Mouse (Mus musculus) cortical plate, adult 2 months (tissue): ENCODE measurements around the gene Enox1. TPM values are rescaled to one million over a fixed set of nuclear protein-coding genes. Genes with fewer than 3 reads are reported as not detected.
A peak's percentile ranks its signal among the peaks of the same experiment; 100 is the strongest.

Source experiments
- H3K27ac ChIP-seq: fragments of 200-500 bp; 2 replicates; pipeline ENCODE4 v1.5.1; 2012; ENCODE audit warnings: low read length, control low read depth, inconsistent platforms; ENCODE audit not compliant: insufficient read depth
- H3K4me1 ChIP-seq: fragments of 200-500 bp; 2 replicates; pipeline ENCODE4 v1.6.1; 2011; ENCODE audit warnings: low read length; ENCODE audit not compliant: control insufficient read depth, insufficient read depth
- H3K4me3 ChIP-seq: fragments of 200-500 bp; 2 replicates; pipeline ENCODE4 v1.5.1; 2011; ENCODE audit warnings: mild to moderate bottlenecking, low read length, control low read depth; ENCODE audit not compliant: insufficient read depth
- CTCF ChIP-seq: fragments of 200-500 bp; IDR thresholded peaks from 2 replicates; pipeline ENCODE4 v1.5.1; 2011; ENCODE audit warnings: mild to moderate bottlenecking, control low read depth, low read length; ENCODE audit not compliant: insufficient read depth; ENCODE audit errors: extremely low read depth
- POLR2A ChIP-seq: fragments of 200-500 bp; IDR thresholded peaks from 2 replicates; pipeline ENCODE4 v1.6.1; 2011; ENCODE audit warnings: mild to moderate bottlenecking, low read length, control low read depth; ENCODE audit not compliant: insufficient read depth; ENCODE audit errors: extremely low read depth
- polyA plus RNA-seq: library from polyadenylated mRNA; depleted of rRNA; stranded (reverse); fragments of >200 nt; gene quantifications from 2 replicates; pipeline ENCODE4 v1.2.3, GENCODE M21; 2012

The Enox1 gene
- polyA plus RNA-seq, 1 experiment = 17.2 TPM

DNA sequence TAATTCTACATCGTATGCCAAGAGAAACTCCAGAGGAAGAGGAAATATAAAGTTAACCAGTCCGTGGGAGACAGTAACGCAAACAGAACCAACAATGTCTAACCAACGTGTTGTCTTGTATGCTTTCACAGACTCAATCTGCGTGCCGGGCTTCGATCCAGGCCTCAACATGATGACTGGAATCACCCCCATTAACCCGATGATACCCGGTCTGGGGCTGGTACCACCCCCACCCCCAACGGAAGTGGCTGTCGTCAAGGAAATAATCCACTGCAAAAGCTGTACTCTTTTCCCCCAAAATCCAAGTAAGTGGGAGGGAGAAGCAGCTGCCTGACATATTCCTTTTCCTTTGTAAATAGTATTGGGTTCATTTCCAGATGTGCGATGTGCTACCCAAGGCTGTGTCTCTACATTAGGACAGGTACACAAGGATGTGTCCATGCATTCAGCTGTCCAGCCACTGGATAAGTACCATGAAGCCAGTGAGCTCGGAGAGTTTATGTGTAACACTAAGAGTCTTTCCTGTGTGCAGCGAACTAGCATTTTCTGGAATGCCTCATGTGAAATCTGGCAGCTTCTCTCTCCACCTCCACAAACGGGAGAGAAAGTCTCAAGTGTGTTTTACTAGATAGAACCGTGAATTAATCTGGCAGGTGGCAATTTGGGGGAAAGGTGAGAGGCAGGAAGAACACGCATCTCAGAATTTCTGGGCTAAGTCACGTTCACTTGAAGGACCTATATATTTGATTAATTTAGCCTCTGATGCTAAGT, 421.1 kb downstream of the Enox1 start:
- H3K4me3 ChIP-seq = no peak overlapping the region
- H3K4me1 ChIP-seq = peaks cover 7% of the 10 kb centered on the region
- TF ChIP-seq CTCF = no peak
- no peak for TF ChIP-seq POLR2A
- no peak overlapping the region for H3K27ac ChIP-seq

- H3K4me3 ChIP-seq = no peak overlapping the region
- TF ChIP-seq CTCF (no peak), POLR2A (no peak)
- H3K4me1 ChIP-seq = peaks cover 7% of the 10 kb centered on the region
- no peak overlapping the region for H3K27ac ChIP-seq
Measured at GRCm38 (mm10) chr14:77578355-77578754, 421.8 kb downstream of the Enox1 start.

GRCm38 (mm10) chr14:77580106-77580936, 423.8 kb downstream of the Enox1 start:
- no peak overlapping the region for H3K4me3 ChIP-seq
- TF ChIP-seq POLR2A (no peak), CTCF (no peak)
- H3K4me1 ChIP-seq = peaks cover 9% of the 10 kb centered on the region
- H3K27ac ChIP-seq = peak overlapping the region; percentile 67

DNA sequence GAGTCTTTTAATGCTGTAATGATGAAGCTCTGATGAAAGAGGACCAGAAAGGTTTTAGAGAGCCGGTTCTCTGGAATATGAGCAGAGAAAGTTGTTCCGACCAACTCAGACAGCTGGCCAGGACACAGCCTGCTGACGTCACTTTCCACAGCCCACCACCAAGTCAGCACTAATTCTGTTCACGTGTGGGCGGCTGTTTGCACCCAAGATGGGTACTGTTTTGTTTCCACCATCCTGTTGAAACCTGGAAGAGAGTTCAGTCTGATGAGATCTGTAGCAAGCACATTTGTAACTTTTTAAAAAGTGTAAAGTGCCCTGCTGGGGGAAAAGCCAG, 424.3 kb downstream of the Enox1 start:
- Histone ChIP-seq H3K4me1 (peaks cover 9% of the 10 kb centered on the region), H3K27ac (peak overlapping the region; percentile 67; the same call in 1 of the 2 replicates), H3K4me3 (no peak overlapping the region)
- TF ChIP-seq POLR2A (no peak), CTCF (no peak)

DNA sequence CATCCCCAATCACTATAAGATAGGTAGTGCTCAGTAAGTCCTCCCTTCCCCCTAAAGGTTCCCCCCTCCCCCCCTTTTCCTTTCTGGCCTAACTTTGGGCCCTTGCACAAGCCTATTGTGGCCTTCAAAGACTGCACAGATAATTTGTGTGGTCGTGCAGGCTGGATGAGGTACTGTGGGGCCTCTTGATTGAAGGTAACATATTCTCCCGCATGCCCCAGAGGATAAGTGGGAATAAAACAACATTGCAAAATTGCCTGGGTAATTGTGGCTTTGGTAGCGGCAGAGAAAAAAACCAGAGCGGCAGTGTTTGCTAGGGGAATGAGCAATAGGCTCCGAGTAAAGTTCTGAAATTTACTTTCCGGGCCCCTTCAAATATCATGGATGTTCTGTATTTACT, 425.1 kb downstream of the Enox1 start:
- peaks cover 9% of the 10 kb centered on the region for H3K4me1 ChIP-seq
- TF ChIP-seq POLR2A = no peak
- no peak for TF ChIP-seq CTCF
- H3K4me3 ChIP-seq = no peak overlapping the region
- H3K27ac ChIP-seq = no peak overlapping the region

- H3K27ac ChIP-seq = no peak overlapping the region
- peaks cover 8% of the 10 kb centered on the region for H3K4me1 ChIP-seq
- TF ChIP-seq CTCF = no peak
- TF ChIP-seq POLR2A = no peak
- no peak overlapping the region for H3K4me3 ChIP-seq
Measured at GRCm38 (mm10) chr14:77584426-77584825, 427.9 kb downstream of the Enox1 start.

DNA sequence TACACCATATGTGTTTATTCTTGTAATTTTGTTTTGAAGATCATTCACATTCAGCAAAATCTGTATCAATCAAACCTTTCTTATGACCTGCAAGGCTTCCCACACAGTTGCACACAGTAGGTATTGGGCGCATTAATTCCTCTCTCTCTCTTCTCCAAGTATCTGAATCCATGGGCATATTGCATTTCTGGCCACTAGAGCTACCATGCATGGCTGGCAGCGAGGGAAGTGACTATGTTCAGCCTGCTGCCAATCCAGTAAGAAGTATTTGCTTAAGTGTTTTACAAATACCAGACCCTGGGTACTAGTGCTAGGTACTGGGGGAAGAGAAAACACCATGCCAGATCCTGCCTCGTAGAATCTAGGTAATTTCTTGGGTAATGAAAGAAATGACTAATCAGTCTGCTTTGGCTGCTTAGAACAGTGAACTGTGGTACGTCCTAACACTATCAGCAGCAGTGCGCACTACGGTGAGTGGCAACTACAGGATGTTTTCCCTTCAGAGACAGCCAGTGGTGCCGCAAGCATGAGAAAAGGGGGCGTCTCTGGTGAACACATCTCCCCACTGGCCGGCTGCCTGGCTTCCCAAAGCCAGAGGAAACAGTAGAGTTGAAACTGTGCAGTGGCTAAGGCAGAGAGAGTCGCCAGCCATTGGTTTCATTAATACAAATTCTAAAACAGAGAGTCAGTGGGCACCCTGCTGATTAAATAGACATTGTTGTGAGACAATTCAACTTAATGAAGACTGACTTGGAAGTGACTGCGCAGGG, 428.7 kb downstream of the Enox1 start:
- no peak for TF ChIP-seq POLR2A
- TF ChIP-seq CTCF = no peak
- H3K27ac ChIP-seq = no peak overlapping the region
- peaks cover 6% of the 10 kb centered on the region for H3K4me1 ChIP-seq
- no peak overlapping the region for H3K4me3 ChIP-seq

GRCm38 (mm10) chr14:77586033-77586432, 429.5 kb downstream of the Enox1 start:
- Histone ChIP-seq H3K27ac (no peak overlapping the region), H3K4me1 (peaks cover 3% of the 10 kb centered on the region; the same call in 1 of the 2 replicates), H3K4me3 (no peak overlapping the region)
- TF ChIP-seq POLR2A = no peak
- no peak for TF ChIP-seq CTCF

DNA sequence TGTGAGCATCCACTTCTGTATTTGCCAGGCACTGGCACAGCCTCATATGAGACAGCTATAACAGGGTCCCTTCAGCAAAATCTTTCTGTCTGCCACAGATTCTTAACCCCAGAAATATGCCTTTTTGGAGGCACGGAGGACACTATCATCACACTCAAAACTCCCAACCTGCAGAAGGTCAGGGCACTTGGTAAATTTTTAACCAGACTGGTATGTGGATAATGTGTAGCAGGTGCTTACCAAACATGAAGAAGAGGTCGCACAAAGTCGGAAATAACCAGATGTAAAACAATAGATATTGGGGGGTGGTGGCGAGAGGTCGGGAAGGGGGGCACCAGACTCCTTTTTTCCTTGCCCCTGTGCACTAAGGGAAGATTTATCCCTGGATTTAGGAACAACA, 430.6 kb downstream of the Enox1 start:
- TF ChIP-seq CTCF (no peak), POLR2A (no peak)
- Histone ChIP-seq H3K4me1 (peaks cover 2% of the 10 kb centered on the region; the same call in 1 of the 2 replicates), H3K27ac (no peak overlapping the region)

More for the DNA sequence above, 430.6 kb downstream of the Enox1 start:
- no peak overlapping the region for H3K4me3 ChIP-seq
